Mouse (Mus musculus): ENCODE measurements around the gene Hoxa9.

The Hoxa9 gene

DNA sequence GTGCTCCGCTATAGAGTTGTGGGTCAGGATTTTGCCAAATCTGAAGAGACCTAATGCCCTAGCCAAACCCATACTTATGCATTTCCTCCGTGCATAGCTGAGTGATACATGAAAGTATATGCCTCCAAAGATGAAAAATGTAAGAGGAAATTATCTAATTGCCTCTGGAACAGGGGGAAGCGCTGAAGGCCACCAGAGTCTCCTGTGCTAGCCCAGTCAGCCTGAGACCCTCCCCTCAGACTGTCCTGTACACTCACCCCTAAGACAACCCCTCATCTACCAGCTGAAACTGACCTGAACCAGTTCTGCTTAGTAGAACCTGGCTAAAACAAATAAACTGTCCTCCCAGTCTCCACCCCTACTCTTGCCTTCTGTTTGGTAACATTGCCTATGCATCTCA, 50.2 kb downstream of the Hoxa9 start:
- DNase-seq (ENCODE audit: low read depth, low spot score) = no peak

DNA sequence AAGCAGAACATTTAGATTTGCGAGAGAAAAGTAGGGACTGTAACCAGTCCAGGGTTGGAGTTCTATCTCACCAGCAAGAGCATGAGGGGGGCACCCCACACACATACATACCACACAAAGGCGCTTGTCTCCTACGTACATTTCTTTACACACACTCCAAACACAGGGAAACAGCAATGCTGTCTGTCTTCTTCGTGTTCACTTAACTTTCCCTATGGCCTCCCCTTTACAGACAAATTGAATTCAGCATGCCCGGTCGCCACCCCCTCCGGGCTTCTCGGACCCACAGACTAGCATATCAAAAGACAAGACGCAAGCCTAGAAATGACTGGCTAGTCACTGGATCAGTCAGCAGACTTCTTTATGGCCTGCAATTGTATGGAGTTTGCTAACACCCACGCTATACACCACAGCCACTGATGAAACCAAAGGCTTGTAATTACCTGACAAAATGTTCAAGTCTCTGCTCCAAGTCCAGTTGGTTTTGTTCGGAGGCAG, 50.6 kb downstream of the Hoxa9 start:
- no peak for DNase-seq (ENCODE audit: low read depth, low spot score)

DNA sequence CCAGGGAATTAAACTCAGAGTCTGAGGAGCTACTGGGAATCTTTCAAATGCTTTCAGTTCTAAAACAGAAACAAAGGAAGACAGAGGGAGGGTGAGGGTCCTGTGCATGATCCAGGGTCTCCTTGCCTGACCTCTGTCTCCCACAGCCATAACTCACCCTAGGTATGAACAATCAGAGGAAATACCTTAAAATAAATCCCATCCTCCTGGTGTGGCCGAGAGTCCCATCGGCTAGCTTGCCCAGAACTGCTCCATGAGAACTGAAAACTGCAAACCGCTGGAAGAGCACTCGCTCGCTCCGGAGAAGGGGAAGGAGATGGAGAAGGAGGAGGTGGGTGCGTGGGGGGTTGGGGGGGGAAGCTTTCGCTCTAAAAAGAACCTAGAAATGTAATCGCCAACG, 51.2 kb downstream of the Hoxa9 start:
- no peak for DNase-seq (ENCODE audit: low read depth, low spot score)

DNA sequence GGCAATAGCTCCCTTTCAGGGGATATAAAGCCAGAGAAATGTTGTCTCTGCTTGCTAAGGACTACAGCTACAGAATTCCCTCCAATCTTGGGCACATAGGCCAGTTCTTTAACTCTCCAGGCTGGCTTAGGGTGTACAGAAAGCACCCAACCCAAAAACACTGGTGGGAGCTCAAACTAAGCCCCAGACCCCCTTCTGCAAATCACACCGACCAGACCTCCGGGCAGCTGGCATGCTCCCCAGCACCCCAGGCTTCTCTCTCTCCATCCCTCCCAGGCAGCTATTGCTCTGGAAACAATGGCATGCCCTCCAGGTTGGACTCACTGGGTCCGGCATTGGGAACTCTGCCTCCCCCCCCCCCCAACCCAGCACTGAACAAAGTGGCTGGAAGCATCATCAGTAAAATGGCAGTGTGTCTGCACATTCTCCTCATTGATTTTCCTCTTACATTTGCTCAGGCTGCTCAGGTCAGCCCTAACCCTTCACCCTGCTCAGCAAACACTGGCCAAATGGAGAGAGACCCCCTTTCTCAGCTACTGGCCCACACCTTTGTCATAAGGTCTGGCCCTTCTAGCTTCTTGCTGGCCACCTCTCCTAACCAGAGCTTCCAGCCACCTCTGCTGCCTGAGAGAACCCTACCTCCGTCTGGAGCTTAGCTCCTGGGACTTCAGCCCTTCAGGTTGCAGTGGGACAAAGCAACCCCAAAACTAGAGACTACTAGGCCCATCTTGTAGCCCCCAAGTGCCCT, 51.8 kb downstream of the Hoxa9 start:
- DNase-seq (ENCODE audit: low read depth, low spot score) = no peak

DNA sequence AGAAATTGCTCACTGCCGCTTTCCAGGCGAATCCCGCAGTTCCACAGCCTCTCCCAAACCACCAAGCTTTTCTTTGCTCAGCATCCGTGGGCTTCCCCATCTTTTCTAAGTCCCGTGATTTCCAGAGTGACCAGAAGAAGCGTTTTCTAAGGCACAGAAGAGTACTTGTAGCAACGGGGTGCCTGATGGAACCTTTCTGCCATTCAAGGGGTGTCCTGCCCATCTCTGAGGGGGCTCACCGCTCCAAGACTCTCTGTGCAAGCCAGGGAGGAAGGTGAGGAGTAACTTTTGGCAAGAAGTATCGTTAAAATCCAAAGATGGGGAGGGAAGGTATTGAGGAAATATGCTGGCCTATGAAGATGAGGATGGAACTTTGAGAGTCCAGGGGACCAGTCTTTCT, 53.1 kb downstream of the Hoxa9 start:
- no peak for DNase-seq (ENCODE audit: low read depth, low spot score)

DNA sequence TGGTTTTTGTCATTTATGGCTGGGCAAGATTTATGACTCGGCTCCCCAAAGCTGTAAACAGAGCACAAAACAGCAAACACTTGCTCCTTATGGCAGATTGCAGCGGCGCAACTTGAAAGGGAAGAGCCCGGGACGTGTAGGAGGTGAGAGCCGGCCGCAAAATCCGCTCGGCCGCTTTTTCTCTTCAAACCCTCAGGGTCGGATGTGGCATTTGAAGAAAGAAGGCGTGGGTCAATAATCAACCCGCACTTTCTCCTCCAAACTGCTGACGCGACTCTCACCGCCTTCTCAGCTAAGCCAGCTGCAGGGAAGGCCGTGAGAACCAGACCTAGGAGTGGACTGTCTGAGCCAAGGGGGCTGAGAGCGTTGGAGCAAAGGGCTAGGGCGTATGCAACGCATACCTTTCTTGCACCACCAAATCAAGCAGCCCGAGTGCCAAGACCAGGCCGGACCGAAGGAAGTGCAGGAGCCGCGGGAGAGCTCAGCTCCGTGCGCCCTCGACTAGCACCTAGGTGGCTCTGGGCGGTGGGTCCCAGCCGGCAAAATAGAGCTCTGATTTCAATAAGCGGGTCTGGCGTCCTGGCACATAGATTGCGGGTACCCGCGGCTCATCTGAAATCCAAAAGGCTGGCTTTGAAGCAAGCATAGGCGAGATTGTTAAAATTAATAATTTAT, 53.7 kb downstream of the Hoxa9 start, which contains the start of gene 5730596B20Rik:
Gene 5730596B20Rik, plus strand, starts transcription at position 438 of the 675 bp plus-strand sequence.
- DNase-seq (ENCODE audit: low read depth, low spot score) = no peak

DNA sequence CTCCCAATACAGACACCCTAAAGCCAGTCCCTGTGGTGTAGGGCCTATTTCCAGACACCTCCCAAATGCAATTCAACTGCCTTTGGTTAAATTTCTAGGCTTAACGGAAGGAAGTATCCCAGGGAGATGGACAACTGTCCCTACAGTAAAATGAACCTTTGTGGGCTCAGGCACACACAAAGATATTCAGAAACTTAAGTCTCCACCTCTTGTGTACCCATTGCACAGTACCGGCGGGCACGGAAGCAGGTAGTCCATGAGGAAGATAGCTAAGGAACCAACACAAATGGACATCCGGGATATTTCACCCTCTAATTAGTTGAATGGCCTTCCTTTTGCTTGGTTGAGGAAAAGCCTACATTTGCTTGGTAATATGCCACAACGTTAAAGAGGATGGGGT, 54.5 kb downstream of the Hoxa9 start:
- DNase-seq (ENCODE audit: low read depth, low spot score) = no peak

DNA sequence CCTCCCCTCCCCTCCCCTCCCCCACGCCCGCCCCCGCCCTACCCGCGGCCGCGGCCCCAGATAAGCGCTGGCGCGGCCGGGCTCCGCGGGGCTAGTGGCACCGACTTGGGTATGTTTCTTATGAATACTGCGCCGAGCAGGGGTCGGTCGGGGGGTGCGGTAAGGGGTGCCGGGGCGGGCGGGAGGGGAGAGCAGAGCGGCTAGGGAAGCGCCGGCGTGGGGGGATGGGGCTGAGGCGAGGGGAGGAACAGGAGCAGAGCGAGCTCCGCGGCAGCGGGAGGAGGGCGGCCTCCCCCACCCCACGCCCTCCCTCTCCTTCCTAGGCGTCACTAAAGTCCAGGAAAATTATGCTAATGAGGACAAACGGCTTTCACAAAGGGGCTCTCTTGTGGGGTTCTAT, 55.0 kb downstream of the Hoxa9 start:
- DNase-seq (ENCODE audit: low read depth, low spot score) = no peak

DNA sequence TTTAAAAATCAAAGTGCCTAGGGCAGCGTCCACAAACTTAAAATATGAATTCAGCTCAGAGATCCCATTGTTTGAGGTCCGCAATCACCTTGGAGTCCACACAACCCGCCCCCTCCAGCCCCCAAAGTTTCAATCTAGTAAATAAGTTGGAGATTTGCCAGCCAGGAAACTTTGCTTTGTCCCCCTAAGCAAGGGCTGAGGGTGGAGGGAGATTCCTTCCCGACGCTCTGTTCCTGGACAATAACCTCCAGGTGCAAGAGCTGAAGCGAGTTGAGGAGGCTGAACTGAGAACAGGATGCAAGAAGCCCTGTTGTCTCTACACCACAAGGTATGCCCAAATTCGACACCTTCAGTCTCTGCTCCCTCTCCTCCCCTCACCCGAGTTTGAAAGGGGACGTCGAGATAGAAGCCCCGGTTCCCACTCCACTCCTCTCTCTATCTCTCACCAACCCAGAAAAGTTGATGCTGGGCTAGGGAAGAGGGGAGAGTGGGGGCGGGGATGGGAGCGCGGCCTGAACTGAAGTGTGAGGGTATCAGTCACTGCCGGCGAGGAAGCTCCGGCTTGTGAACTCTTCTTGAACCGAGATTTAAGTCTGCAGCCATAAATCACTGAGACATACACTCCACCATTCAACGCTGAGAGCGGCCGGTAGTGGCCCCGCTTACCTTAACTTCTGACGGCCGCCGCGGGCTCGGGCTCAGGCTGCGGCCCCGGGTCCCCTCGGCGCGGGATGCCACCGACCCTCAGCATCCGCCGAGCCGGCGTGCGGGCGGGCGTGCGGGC, 55.7 kb downstream of the Hoxa9 start:
- no peak for DNase-seq (ENCODE audit: low read depth, low spot score)

DNA sequence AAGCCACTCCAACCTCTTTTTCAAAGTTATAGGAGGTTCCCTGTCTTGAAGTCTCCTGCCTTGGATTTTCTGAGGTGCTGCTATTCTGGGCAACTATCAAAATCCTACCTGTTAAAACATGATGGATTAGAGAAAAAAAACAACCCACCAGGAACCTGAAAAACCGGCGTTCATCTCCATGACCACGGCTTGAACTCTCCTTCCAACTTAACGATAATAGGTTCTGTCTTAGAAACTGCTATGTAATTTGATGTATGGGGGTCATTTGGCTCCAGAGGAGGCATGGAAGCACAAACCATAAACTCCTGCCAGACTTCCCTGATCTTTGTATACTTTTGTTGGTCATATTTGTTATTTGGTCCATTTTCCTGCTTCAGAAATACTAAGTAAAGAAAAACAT, 57.2 kb downstream of the Hoxa9 start:
- no peak for DNase-seq (ENCODE audit: low read depth, low spot score)
